Mouse (Mus musculus) MEL (cell line): ENCODE results near the gene Slc8a1. TPM values are rescaled to one million over a fixed set of nuclear protein-coding genes. Genes with fewer than 3 reads are reported as not detected.

Experiments
- DNase-seq: peaks from one replicate; pipeline ENCODE4 v3.0.0; 2011; ENCODE audit warnings: low read depth, low spot score
- H3K27ac ChIP-seq: 2 replicates; pipeline ENCODE4 v1.5.1; 2012; ENCODE audit warnings: low read depth, mild to moderate bottlenecking, control low read depth, low read length, moderate library complexity; ENCODE audit not compliant: control insufficient read depth
- H3K27me3 ChIP-seq, 2 experiments: fragments of 150-350 bp in 1 of 2; sonication (generic) in 1 of 2; 2 replicates each; pipeline ENCODE4 v1.6.1; 2012; ENCODE audit warnings: low read length in 2 of 2, mild to moderate bottlenecking in 2 of 2, improper control_type of control experiment in 1 of 2, moderate library complexity in 1 of 2; ENCODE audit not compliant: insufficient read depth in 2 of 2, control insufficient read depth in 1 of 2
- H3K36me3 ChIP-seq, 2 experiments: 2 replicates each; pipeline ENCODE4 v1.6.1; 2012 to 2014; ENCODE audit warnings: low read length in 2 of 2, improper control_type of control experiment in 1 of 2, inconsistent platforms in 1 of 2, mild to moderate bottlenecking in 1 of 2; ENCODE audit not compliant: insufficient read depth in 2 of 2, control insufficient read depth in 1 of 2
- H3K4me1 ChIP-seq, 2 experiments: fragments of 150-350 bp in 1 of 2; sonication (generic) in 1 of 2; 2 replicates each; pipeline ENCODE4 v1.6.1; 2012; ENCODE audit warnings: low read length in 2 of 2, improper control_type of control experiment in 1 of 2, mild to moderate bottlenecking in 1 of 2; ENCODE audit not compliant: insufficient read depth in 2 of 2, control insufficient read depth in 1 of 2
- H3K4me3 ChIP-seq, 2 experiments: fragments of 150-350 bp in 1 of 2; sonication (generic) in 1 of 2; 2 replicates each; pipeline ENCODE4 v1.5.1; 2012; ENCODE audit warnings: low read depth in 2 of 2, low read length in 2 of 2, mild to moderate bottlenecking in 2 of 2, moderate library complexity in 2 of 2, control low read depth in 1 of 2, improper control_type of control experiment in 1 of 2; ENCODE audit not compliant: control insufficient read depth in 1 of 2, insufficient read depth in 1 of 2
- H3K79me2 ChIP-seq: 2 replicates; pipeline ENCODE4 v1.6.1; 2012; ENCODE audit warnings: mild to moderate bottlenecking, low read length, moderate library complexity; ENCODE audit not compliant: control insufficient read depth, poor library complexity, insufficient read depth
- H3K9ac ChIP-seq: 2 replicates; pipeline ENCODE4 v1.6.1; 2012; ENCODE audit warnings: low read depth, mild to moderate bottlenecking, control low read depth, low read length, moderate library complexity; ENCODE audit not compliant: control insufficient read depth, poor library complexity, severe bottlenecking
- H3K9me3 ChIP-seq: fragments of 150-350 bp; sonication (generic); replicated peaks from 2 replicates; pipeline ENCODE4 v1.6.1; 2012; ENCODE audit warnings: mild to moderate bottlenecking, low read length, improper control_type of control experiment, moderate library complexity; ENCODE audit not compliant: insufficient read depth
- BHLHE40 ChIP-seq: IDR thresholded peaks from 2 replicates; pipeline ENCODE4 v1.6.1; 2012; ENCODE audit warnings: low read depth, mild to moderate bottlenecking, inconsistent platforms, low read length, improper control_type of control experiment, borderline replicate concordance
- CHD2 ChIP-seq: IDR thresholded peaks from 2 replicates; pipeline ENCODE4 v1.6.1; 2011; ENCODE audit warnings: low read length, improper control_type of control experiment
- CTCF ChIP-seq, 3 experiments: IDR thresholded peaks in 2 of 3; conservative IDR thresholded peaks in 1 of 3; 2 replicates each; pipeline ENCODE4 v1.5.1; 2011 to 2012; ENCODE audit warnings: low read length in 3 of 3, low read depth in 2 of 3, mild to moderate bottlenecking in 2 of 3, improper control_type of control experiment in 1 of 3, inconsistent platforms in 1 of 3, mixed read lengths in 1 of 3, moderate library complexity in 1 of 3; ENCODE audit not compliant: control insufficient read depth in 1 of 3, insufficient read depth in 1 of 3, poor library complexity in 1 of 3, severe bottlenecking in 1 of 3
- E2F4 ChIP-seq: IDR thresholded peaks from 2 replicates; pipeline ENCODE4 v1.6.1; 2011; ENCODE audit warnings: low read depth, low read length, improper control_type of control experiment, borderline replicate concordance
- ELF1 ChIP-seq: IDR thresholded peaks from 2 replicates; pipeline ENCODE4 v1.6.1; 2014; ENCODE audit warnings: low read depth, mild to moderate bottlenecking, inconsistent platforms, low read length, improper control_type of control experiment, moderate library complexity
- EP300 ChIP-seq, 2 experiments: IDR thresholded peaks; 2 replicates each; pipeline ENCODE4 v1.6.1; 2011; ENCODE audit warnings: improper control_type of control experiment in 2 of 2, low read length in 2 of 2, low read depth in 1 of 2, mild to moderate bottlenecking in 1 of 2
- ETS1 ChIP-seq: IDR thresholded peaks from 2 replicates; pipeline ENCODE4 v1.6.1; 2012; ENCODE audit warnings: low read depth, mild to moderate bottlenecking, inconsistent platforms, low read length, improper control_type of control experiment, moderate library complexity
- GABPA ChIP-seq: IDR thresholded peaks from 2 replicates; pipeline ENCODE4 v1.6.1; 2012; ENCODE audit warnings: low read depth, mild to moderate bottlenecking, inconsistent platforms, low read length, improper control_type of control experiment, moderate library complexity
- GATA1 ChIP-seq: IDR thresholded peaks from 2 replicates; pipeline ENCODE4 v1.6.1; 2011; ENCODE audit warnings: low read depth, low read length, improper control_type of control experiment
- MAX ChIP-seq: IDR thresholded peaks from 2 replicates; pipeline ENCODE4 v1.6.1; 2011; ENCODE audit warnings: low read length, improper control_type of control experiment
- MEF2A ChIP-seq: IDR thresholded peaks from 2 replicates; pipeline ENCODE4 v1.6.1; 2014; ENCODE audit warnings: low read depth, mild to moderate bottlenecking, inconsistent platforms, low read length, improper control_type of control experiment; ENCODE audit not compliant: poor library complexity, insufficient replicate concordance, severe bottlenecking; ENCODE audit errors: extremely low read depth
- MXI1 ChIP-seq: IDR thresholded peaks from 2 replicates; pipeline ENCODE4 v1.6.1; 2011; ENCODE audit warnings: mild to moderate bottlenecking, low read depth, low read length, improper control_type of control experiment
- POLR2A ChIP-seq, 2 experiments: IDR thresholded peaks; 2 replicates each; pipeline ENCODE4 v1.6.1; 2011 to 2012; ENCODE audit warnings: low read length in 2 of 2, mild to moderate bottlenecking in 2 of 2, control low read depth in 1 of 2, improper control_type of control experiment in 1 of 2, low read depth in 1 of 2, moderate library complexity in 1 of 2; ENCODE audit not compliant: control insufficient read depth in 1 of 2, insufficient read depth in 1 of 2, poor library complexity in 1 of 2
- POLR2AphosphoS2 ChIP-seq: IDR thresholded peaks from 2 replicates; pipeline ENCODE4 v1.6.1; 2011; ENCODE audit warnings: low read length, improper control_type of control experiment
- POLR2AphosphoS5 ChIP-seq: IDR thresholded peaks from 2 replicates; pipeline ENCODE4 v1.6.1; 2012; ENCODE audit warnings: low read depth, borderline replicate concordance, mild to moderate bottlenecking, inconsistent platforms, low read length, moderate library complexity, mixed read lengths
- RCOR1 ChIP-seq: IDR thresholded peaks from 2 replicates; pipeline ENCODE4 v1.6.1; 2012; ENCODE audit warnings: low read depth, mild to moderate bottlenecking, inconsistent platforms, low read length, improper control_type of control experiment
- UBTF ChIP-seq: IDR thresholded peaks from 2 replicates; pipeline ENCODE4 v1.6.1; 2012; ENCODE audit warnings: low read depth, mild to moderate bottlenecking, inconsistent platforms, low read length, improper control_type of control experiment, moderate library complexity, borderline replicate concordance; ENCODE audit not compliant: insufficient read depth
- USF1 ChIP-seq: IDR thresholded peaks from 2 replicates; pipeline ENCODE4 v1.6.1; 2014; ENCODE audit warnings: low read depth, mild to moderate bottlenecking, inconsistent platforms, low read length, improper control_type of control experiment, moderate library complexity
- ZNF384 ChIP-seq: IDR thresholded peaks from 2 replicates; pipeline ENCODE4 v1.6.1; 2012; ENCODE audit warnings: low read depth, mild to moderate bottlenecking, inconsistent platforms, low read length, improper control_type of control experiment
- polyA plus RNA-seq, 2 experiments: library from polyadenylated mRNA; stranded (reverse) in 1 of 2; unstranded in 1 of 2; fragments of >175 nt in 1 of 2; fragments of >200 nt in 1 of 2; gene quantifications; 2 replicates each; pipeline versions ENCODE4 v1.2.1 to v1.2.4; 2012; ENCODE audit warnings: low replicate concordance in 2 of 2, low read depth in 1 of 2; ENCODE audit not compliant: insufficient read length in 2 of 2, insufficient read depth in 1 of 2, missing spikeins in 1 of 2
- total RNA-seq: library from RNA; depleted of rRNA; stranded (reverse); fragments of 300-350 nt; gene quantifications from 2 replicates; pipeline ENCODE4 v1.2.3, GENCODE M21; 2012

Slc8a1 gene
- total and polyA plus RNA-seq, 3 experiments = 0.86 to 1.0 TPM; not detected in 1

DNA sequence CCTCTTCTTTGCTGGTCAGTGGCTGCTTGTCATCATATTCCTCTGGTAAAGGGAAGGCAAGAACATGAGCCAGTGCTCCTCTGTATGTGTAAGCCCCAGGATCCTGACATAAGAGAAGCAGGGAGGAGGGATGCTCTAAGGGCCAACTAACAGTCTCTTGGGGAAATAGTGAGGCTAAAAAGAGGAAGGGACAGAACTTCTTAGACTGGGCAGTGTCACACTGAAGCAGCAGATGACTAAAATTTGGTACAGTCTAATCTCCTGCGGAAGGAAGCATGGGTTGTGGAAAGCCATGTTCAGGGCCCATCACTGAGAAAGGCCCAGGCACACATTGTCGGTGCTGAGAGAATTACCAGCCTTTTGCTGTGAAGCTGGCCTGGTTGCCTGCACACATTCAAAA, 305.4 kb downstream of the Slc8a1 start:
- no peak for DNase-seq
- Histone ChIP-seq H3K4me1 (no peaks in the 10 kb centered on the region), H3K9ac (no peak overlapping the region), H3K9me3 (no peaks in the 10 kb centered on the region), H3K36me3 (no peaks in the 10 kb centered on the region), H3K27ac (no peak overlapping the region), H3K79me2 (no peaks in the 10 kb centered on the region), H3K4me3 (no peak overlapping the region), H3K27me3 (no peaks in the 10 kb centered on the region)
- TF ChIP-seq USF1 (no peak), POLR2AphosphoS5 (no peak), ZNF384 (no peak), EP300 (IDR thresholded peaks at IDR 0.05; ENCODE audit: low read depth in 1 of 2, low read length in 2 of 2) (no peak), POLR2A (IDR thresholded peaks at IDR 0.05; ENCODE audit: control insufficient read depth in 1 of 2, insufficient read depth in 1 of 2, low read depth in 1 of 2, low read length in 2 of 2, poor library complexity in 1 of 2) (no peak), ELF1 (no peak), MAX (no peak), E2F4 (no peak), CHD2 (no peak), UBTF (no peak), GATA1 (no peak), POLR2AphosphoS2 (no peak), MXI1 (no peak), MEF2A (no peak), CTCF (IDR thresholded peaks at IDR 0.05 in 2 of 3, conservative IDR thresholded peaks at IDR 0.05 in 1 of 3; ENCODE audit: control insufficient read depth in 1 of 3, insufficient read depth in 1 of 3, low read depth in 2 of 3, low read length in 3 of 3, poor library complexity in 1 of 3, severe bottlenecking in 1 of 3) (no peak), GABPA (no peak), BHLHE40 (no peak), RCOR1 (no peak)

DNA sequence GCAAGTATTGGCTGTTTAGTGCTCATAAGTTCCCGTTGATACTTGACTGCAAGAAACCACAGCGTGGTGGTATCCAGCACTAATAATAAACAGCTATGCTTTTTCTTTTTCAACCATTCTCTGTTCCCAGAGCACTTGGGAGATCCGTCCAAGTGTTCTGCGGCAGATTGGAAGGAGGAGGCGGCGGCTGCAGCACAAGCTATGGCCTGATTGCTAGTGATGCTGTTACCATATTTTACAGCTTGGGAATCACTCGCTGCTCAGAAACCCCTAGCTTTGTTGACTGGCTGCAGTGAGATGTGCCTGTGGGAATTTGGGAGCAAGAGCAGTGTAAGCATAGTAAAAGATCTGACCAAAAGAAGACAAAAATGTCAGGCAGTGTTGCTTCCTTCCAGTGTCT, 310.9 kb downstream of the Slc8a1 start:
- Histone ChIP-seq H3K36me3 (peaks cover 0 to 2% of the 10 kb centered on the region in 2 experiments; a peak in 1 of 4 replicates), H3K4me1 (no peaks in the 10 kb centered on the region), H3K4me3 (no peak overlapping the region), H3K9ac (no peak overlapping the region), H3K79me2 (no peaks in the 10 kb centered on the region), H3K27me3 (no peaks in the 10 kb centered on the region), H3K27ac (no peak overlapping the region)
- no peak for DNase-seq
- TF ChIP-seq ETS1 = no peak
- TF ChIP-seq, all 39 proteins: peak for 0
- H3K9me3 ChIP-seq = no peaks in the 10 kb centered on the region
